Mouse (Mus musculus) embryonic facial prominence, embryonic 14.5 days (tissue): ENCODE measurements around the gene Exog. TPM values are rescaled to one million over a fixed set of nuclear protein-coding genes. Genes with fewer than 3 reads are reported as not detected.

Experiments
- ATAC-seq: fragments of 200-750 bp; cut with Nextera tagmentation; 2 replicates; pipeline ENCODE4 v1.8.0; 2017; ENCODE audit warnings: low read depth, moderate number of reproducible peaks, moderate TSS enrichment
- DNase-seq: peaks from one replicate; pipeline ENCODE4 v3.0.0-alpha.2; 2015; ENCODE audit warnings: low spot score
- H3K27ac ChIP-seq: fragments of 300-500 bp; sonication (generic); replicated peaks from 2 replicates; pipeline ENCODE4 v1.5.1; 2014; ENCODE audit warnings: low read depth, mild to moderate bottlenecking, low read length, moderate library complexity
- H3K27me3 ChIP-seq: fragments of 300-500 bp; sonication (generic); replicated peaks from 2 replicates; pipeline ENCODE4 v1.6.1; 2014; ENCODE audit warnings: low read length; ENCODE audit not compliant: control insufficient read depth, insufficient read depth
- H3K36me3 ChIP-seq: fragments of 300-500 bp; sonication (generic); 2 replicates; pipeline ENCODE4 v1.6.1; 2014; ENCODE audit warnings: low read length, mixed read lengths; ENCODE audit not compliant: control insufficient read depth, insufficient read depth
- H3K4me1 ChIP-seq: fragments of 300-500 bp; sonication (generic); 2 replicates; pipeline ENCODE4 v1.6.1; 2014; ENCODE audit warnings: antibody characterized with exemption, low read length; ENCODE audit not compliant: control insufficient read depth, insufficient read depth
- H3K4me2 ChIP-seq: fragments of 300-500 bp; sonication (generic); 2 replicates; pipeline ENCODE4 v1.6.1; 2014; ENCODE audit warnings: low read depth, mild to moderate bottlenecking, low read length, moderate library complexity, mixed read lengths
- H3K4me3 ChIP-seq: fragments of 300-500 bp; sonication (generic); 2 replicates; pipeline ENCODE4 v1.5.1; 2014; ENCODE audit warnings: low read depth, mild to moderate bottlenecking, low read length
- H3K9ac ChIP-seq: fragments of 300-500 bp; sonication (generic); 2 replicates; pipeline ENCODE4 v1.6.1; 2014; ENCODE audit warnings: low read depth, mild to moderate bottlenecking, low read length, moderate library complexity, mixed read lengths
- H3K9me3 ChIP-seq: fragments of 300-500 bp; sonication (generic); 2 replicates; pipeline ENCODE4 v1.6.1; 2016; ENCODE audit warnings: low read length; ENCODE audit not compliant: control insufficient read depth
- WGBS: fragments of 180-500 bp; shearing (Covaris S2); extraction: QIAGEN DNeasy Blood & Tissue Kit; methylation state at CpG from one replicate; pipeline ENCODE4 v1.1.7; 2014; 5-methylcytosine and 5-hydroxymethylcytosine counted together
- polyA plus RNA-seq: library from polyadenylated mRNA; unstranded; fragments of >200 nt; fragmentation: Nextera tagmentation; extraction: Ambion mirVana; gene quantifications from 2 replicates; pipeline ENCODE4 v1.2.1, GENCODE M21; 2014

Exog gene
- polyA plus RNA-seq, 1 experiment from 2014 or later = 22.5 TPM

DNA sequence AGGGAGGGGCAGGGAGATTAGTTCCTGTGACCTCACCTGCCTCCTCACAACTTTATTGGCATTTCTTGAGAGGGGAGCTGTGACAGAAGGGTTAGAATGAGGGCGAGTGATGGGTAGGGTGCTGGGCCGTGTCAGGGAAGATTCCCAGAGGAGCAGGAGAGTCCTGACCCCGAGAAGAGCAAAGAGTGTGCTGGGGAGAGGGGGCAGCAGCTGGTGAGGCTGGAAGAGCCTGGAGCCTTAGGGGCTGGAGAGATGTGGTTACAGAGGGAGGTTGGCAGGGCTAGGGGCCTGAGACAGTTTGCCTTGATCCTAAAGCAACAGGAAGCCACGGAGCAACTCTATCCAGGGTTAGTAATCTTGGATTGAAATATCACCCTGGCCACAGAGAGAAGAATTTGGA is 36.9 kb downstream of the Exog start:
- peaks cover 3% of the 10 kb centered on the region; the same call in 1 of the 2 replicates for H3K4me1 ChIP-seq
- H3K27ac ChIP-seq = no peak overlapping the region
- ATAC-seq (no peak), DNase-seq (no peak)
- H3K4me2 ChIP-seq = no peak overlapping the region
- H3K27me3 ChIP-seq = no peaks in the 10 kb centered on the region
- H3K36me3 ChIP-seq = no peaks in the 10 kb centered on the region
- no peaks in the 10 kb centered on the region for H3K9me3 ChIP-seq
- no peak overlapping the region for H3K9ac ChIP-seq
- 83% methylated on average over 4 of the region's 4 CpGs for WGBS
- H3K4me3 ChIP-seq = no peak overlapping the region

DNA sequence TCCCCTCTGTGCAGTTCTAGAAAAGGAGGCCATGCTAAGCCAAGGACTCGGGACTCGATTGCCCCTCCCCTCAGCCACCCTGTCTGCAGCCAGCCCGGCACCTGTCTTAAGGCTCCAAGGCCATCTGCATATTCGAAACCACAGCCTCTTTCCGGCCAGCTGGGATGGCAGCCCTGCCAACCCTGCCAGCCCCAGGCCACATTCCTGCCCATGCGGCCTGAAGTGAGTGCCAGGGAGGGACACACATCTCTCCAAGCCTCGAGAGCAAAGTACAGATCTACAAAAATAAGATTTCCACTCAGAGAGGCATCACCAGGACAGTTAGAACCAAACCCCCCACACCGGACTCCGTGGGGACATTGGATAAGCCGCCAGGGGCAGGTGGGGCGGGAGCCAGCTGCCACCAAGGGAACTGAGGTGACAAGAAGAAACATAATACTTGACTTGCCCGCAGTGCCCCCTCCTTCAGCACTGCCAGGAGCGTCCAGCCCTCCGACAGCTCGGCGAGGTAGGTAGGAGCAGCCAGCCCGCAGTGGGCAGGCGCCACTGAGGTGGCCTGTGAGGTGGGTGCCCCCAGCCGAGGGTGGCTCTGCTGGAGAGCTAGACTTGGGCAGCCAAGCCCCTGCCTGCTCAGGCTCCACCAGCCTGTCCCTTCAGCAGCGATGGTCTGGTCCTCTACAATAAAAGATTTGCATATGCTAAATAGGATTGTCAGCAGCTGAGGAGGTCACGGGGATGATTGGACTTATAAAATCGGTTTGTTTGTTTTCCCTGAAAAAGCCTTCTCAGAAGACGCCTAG is 39.0 kb downstream of the Exog start:
- DNase-seq (peak; percentile 44), ATAC-seq (peak; percentile 79)
- no peak overlapping the region for H3K4me3 ChIP-seq
- peaks cover 3% of the 10 kb centered on the region; the same call in 1 of the 2 replicates for H3K4me1 ChIP-seq
- no peak overlapping the region for H3K27ac ChIP-seq
- H3K9ac ChIP-seq = no peak overlapping the region
- 46% methylated on average over 22 of the region's 23 CpGs for WGBS
- H3K9me3 ChIP-seq = no peaks in the 10 kb centered on the region
- H3K4me2 ChIP-seq = no peak overlapping the region; the same call in 1 of the 2 replicates
- H3K27me3 ChIP-seq = no peaks in the 10 kb centered on the region
- H3K36me3 ChIP-seq = no peaks in the 10 kb centered on the region

DNA sequence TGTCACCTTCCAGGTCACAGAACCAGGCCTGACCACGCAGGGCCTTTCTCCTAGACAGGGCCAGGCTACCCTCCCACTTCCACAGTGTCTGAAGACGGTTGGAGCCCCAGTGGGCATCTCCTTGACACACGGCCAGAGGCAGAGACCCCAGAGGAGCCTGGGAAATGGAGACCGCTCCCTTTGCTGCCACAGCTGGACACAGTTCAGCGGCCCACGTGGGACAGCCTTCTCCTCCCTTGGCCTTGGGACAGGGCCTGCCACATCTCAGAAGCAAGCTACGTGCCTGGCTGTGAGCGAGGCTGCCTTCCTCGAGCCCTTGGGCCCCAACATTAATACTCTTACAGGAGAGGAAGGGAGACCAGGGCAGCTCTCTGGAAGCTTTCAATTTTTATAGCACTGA is 39.7 kb downstream of the Exog start:
- ATAC-seq (no peak), DNase-seq (no peak)
- H3K27ac ChIP-seq = no peak overlapping the region
- 48% methylated on average over 9 of the region's 9 CpGs for WGBS
- no peak overlapping the region for H3K4me3 ChIP-seq
- H3K4me2 ChIP-seq = no peak overlapping the region
- no peak overlapping the region for H3K9ac ChIP-seq
- H3K9me3 ChIP-seq = no peaks in the 10 kb centered on the region
- H3K36me3 ChIP-seq = no peaks in the 10 kb centered on the region
- peaks cover 3% of the 10 kb centered on the region; the same call in 1 of the 2 replicates for H3K4me1 ChIP-seq
- no peaks in the 10 kb centered on the region for H3K27me3 ChIP-seq

DNA sequence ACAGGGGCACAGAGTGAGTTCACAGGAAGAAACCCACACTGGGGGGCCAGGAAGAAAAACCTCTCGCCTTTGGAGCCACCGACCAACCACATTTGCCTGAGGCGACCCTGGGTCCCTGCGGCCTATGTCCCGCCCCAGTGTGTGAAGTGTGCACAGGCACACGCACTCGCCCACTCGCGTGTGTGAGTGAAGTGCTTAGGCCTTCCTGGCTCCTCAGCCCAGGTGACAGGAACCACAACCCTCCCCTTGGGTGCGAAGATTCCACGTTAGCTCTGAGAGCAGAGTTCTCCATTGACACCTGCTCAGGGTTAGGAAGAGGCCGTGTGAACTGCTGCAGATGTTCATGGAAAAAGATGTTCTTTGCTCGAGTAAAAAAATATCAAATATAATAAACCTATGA is 40.1 kb downstream of the Exog start:
- Histone ChIP-seq H3K4me1 (peaks cover 3% of the 10 kb centered on the region; the same call in 1 of the 2 replicates), H3K9ac (no peak overlapping the region), H3K27ac (no peak overlapping the region), H3K4me2 (no peak overlapping the region), H3K9me3 (no peaks in the 10 kb centered on the region), H3K4me3 (no peak overlapping the region), H3K36me3 (no peaks in the 10 kb centered on the region), H3K27me3 (no peaks in the 10 kb centered on the region)
- 84% methylated on average over 13 of the region's 13 CpGs for WGBS
- no peak for ATAC-seq
- DNase-seq = no peak

DNA sequence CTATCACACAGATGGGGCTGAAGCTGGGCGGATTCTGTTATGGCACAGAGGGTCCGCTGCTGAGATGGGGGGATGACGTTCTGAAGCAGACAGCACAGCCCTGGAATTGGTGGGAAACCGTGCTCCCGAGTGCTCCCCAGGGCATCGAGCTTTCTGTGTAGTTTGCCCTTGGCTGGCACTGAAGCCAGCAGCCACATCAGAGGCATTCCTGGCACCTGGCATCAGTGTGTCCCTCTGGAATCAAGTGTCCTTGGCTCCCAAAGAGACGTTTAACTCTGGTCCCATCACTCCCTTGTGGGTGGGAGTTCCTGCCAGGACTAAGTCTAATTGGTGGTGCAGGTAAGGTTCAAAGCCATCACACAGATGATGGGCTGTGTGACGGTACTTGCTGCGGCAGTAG is 51.6 kb downstream of the Exog start:
- no peaks in the 10 kb centered on the region for H3K27me3 ChIP-seq
- H3K4me3 ChIP-seq = no peak overlapping the region
- no peaks in the 10 kb centered on the region for H3K36me3 ChIP-seq
- no peak for ATAC-seq
- H3K4me1 ChIP-seq = no peaks in the 10 kb centered on the region
- no peak overlapping the region for H3K9ac ChIP-seq
- WGBS = 79% methylated on average over 7 of the region's 9 CpGs
- no peak overlapping the region for H3K27ac ChIP-seq
- DNase-seq = no peak
- no peaks in the 10 kb centered on the region for H3K9me3 ChIP-seq
- no peak overlapping the region for H3K4me2 ChIP-seq

DNA sequence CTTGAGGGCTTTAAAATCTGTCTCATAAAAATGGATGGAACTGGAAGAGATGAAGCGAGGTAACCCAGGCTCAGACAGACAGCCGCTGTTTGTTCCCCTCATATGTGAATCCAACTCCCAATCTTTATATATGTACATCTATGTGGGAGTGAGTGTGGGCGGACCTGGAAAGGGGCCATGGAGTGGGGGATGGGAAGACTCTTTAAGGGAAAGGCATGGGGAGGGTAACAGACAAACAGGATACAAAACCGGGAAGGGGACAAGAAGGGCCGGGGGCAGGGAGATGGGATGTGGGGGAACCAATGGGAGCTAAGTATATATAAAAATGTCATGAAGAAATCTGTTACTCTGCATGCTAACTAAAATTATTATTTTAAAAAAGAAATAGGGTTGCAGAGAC is 52.2 kb downstream of the Exog start:
- 50% methylated on average over 5 of the region's 5 CpGs for WGBS
- ATAC-seq (no peak), DNase-seq (no peak)

DNA sequence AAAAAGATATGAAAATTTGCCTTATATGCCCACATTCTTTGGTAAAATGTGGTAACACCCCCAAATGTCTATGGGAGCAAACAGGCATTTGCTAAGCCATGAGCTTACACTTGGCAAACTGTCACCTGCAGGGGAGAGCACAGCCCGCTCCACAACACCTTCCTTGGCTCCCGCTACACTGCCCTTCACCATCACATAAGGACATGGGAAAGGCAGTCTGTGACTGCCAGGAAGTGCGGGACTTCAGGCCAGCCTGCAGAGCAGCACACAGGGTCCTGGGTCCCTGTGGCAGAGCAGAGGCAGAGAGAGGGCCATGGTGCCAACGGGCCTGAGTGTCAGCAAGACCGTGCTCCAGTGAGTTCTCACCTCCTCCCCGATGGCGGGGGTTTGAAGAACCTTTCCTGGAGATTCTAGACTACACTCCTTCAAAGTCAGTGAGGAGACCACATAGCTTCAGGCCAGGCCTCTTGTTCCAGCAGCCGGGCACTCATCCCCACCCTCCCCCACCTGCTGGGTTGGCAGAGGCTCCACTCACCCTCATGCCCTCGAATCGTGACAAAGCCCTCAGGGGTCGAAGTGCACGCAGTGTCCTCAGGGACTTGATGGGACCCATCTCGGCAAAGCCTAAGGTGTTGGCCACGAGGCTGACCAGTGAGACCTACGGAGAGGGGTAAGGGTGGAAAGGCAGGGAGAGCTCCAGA is 53.0 kb downstream of the Exog start:
- H3K9ac ChIP-seq = no peak overlapping the region
- no peak overlapping the region for H3K4me3 ChIP-seq
- H3K27me3 ChIP-seq = no peaks in the 10 kb centered on the region
- DNase-seq (no peak), ATAC-seq (no peak)
- H3K27ac ChIP-seq = no peak overlapping the region
- H3K36me3 ChIP-seq = no peaks in the 10 kb centered on the region
- no peak overlapping the region for H3K4me2 ChIP-seq
- H3K9me3 ChIP-seq = no peaks in the 10 kb centered on the region
- no peaks in the 10 kb centered on the region for H3K4me1 ChIP-seq
- 85% methylated on average over 13 of the region's 15 CpGs for WGBS

More for the DNA sequence above, 52.2 kb downstream of the Exog start:
- no peak overlapping the region for H3K4me3 ChIP-seq
- no peaks in the 10 kb centered on the region for H3K4me1 ChIP-seq
- H3K4me2 ChIP-seq = no peak overlapping the region
- H3K27ac ChIP-seq = no peak overlapping the region
- no peaks in the 10 kb centered on the region for H3K27me3 ChIP-seq
- no peaks in the 10 kb centered on the region for H3K9me3 ChIP-seq
- no peaks in the 10 kb centered on the region for H3K36me3 ChIP-seq
- no peak overlapping the region for H3K9ac ChIP-seq

DNA sequence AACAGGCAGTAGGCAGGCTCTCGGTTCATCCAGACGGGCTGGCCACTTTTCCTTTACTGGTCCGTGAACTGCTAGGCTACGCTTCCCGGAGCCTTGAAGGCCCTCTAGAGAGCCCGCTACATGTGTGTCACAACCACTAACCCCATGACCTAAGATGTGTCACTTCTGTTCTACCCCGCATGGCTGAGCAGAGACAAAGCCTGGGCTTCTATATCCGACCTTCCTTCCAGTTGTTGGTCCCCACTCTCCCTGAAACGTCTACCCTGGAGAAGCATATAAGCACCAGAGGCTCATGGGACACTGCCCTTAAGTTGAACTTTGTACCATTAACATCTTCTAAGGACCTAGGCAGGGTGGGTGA is 53.5 kb downstream of the Exog start:
- Histone ChIP-seq H3K4me3 (no peak overlapping the region), H3K36me3 (no peaks in the 10 kb centered on the region), H3K9me3 (no peaks in the 10 kb centered on the region), H3K27ac (no peak overlapping the region), H3K9ac (no peak overlapping the region), H3K4me2 (no peak overlapping the region), H3K27me3 (no peaks in the 10 kb centered on the region), H3K4me1 (no peaks in the 10 kb centered on the region)
- no peak for ATAC-seq
- no peak for DNase-seq
- WGBS = 82% methylated on average over 9 of the region's 9 CpGs
